Mouse (Mus musculus): ENCODE measurements around the gene Nr1h2. TPM values are rescaled to one million over a fixed set of nuclear protein-coding genes. Genes with fewer than 3 reads are reported as not detected.

Nr1h2 gene
- total RNA-seq (2022), result 100 to 1,000 TPM in 3 of 4 experiments, 10 to 100 TPM in 1; 94.3 to 153 (median 129) TPM

- peak; percentile 96 for DNase-seq
Measured at GRCm38 (mm10) chr7:44553826-44554225, at the start of gene Nr1h2. TSS of gene Nr1h2 (minus strand) at chr7:44553951.

GRCm38 (mm10) chr7:44603186-44603855 is 49.6 kb upstream of the Nr1h2 start:
- no peak for DNase-seq

DNA sequence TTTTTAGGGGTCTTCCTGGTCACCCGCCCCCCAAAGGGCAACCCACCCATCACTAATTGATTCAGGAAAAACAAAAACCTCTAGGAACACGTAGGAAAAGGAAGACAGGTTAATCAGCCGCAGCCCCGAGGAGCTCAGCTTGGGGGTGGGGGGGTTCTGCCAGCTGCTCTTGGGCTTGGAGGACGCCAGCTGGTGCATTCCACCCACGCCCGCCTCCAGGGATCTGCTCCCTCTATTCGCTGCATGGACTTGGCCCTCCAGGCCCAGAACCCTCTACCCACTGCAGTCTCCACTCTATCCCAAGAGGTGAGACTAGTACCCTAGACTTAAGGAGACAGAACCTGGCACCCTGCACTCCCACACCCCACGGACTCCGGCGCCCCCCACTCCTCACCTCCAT is 48.7 kb upstream of the Nr1h2 start:
- DNase-seq, result no peak

GRCm38 (mm10) chr7:44601646-44602045 is 47.9 kb upstream of the Nr1h2 start:
- no peak for DNase-seq

DNA sequence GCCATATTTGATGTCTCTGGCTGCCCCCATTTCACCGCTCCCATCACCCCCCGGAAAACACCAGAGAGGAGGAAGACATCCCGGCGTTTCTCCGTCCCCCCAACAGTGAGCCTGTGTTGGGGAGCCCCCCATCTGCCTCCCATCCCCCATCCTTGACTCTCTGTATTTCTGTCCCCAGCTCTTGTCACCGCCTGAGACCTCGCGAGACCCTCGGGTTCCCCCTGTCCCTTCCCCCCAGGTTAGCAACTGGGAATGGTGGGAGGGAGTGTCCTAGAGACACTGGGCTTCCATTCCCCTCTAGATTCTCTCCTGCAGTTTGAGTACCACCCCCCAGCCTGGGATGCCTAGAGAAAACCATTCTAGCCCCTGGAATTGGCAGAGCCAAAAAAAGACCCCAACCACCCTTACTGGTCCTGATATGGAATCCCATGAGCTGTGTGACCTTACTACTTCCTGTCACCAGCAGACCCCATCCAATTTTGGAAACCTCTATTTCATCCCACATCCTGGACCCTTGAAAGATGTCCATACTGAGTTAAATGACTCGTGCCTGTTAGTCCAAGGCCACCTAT is 47.0 kb upstream of the Nr1h2 start:
- no peak for DNase-seq

DNA sequence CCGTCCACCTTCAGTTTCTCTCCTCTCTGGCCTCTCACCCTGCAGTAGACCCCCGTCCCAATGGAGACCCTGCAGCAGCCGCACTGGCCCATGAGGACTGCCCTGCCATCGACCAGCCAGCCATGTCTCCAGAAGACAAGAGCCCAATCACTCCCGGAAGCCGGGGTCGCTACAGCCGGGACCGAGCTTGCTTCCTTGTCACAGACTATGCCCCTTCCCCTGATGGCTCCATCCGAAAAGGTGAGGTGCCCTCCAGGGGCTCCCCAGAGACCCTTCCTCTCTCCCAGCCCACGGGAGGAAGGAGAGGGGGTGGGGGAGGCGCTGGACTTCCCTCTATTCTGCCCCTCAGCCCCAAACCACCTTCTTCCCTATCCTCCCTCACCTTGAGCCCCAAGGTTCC is 44.6 kb upstream of the Nr1h2 start:
- DNase-seq, result no peak

GRCm38 (mm10) chr7:44597666-44598065 is 43.9 kb upstream of the Nr1h2 start:
- DNase-seq, result no peak

GRCm38 (mm10) chr7:44596996-44597538 is 43.3 kb upstream of the Nr1h2 start:
- no peak for DNase-seq

DNA sequence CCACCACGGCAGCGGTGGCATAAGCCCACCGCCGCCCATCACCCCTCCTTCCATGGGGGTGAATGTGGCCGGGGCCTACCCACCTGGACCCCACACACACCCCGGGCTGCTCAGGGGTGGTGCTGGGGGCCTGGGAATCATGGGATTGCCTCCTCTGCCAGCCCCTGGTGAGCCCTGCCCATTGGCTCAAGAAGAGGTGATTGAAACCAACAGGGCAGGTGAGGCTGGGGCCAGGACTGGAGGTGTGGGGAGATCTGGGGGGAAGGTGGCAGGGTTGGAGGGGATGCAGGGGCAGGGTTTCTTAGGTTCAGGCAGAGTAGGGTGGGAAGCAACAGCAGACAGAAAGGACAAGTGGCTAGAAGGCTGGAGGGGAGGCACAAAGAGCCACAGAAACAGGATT is 42.3 kb upstream of the Nr1h2 start:
- DNase-seq, result no peak

DNA sequence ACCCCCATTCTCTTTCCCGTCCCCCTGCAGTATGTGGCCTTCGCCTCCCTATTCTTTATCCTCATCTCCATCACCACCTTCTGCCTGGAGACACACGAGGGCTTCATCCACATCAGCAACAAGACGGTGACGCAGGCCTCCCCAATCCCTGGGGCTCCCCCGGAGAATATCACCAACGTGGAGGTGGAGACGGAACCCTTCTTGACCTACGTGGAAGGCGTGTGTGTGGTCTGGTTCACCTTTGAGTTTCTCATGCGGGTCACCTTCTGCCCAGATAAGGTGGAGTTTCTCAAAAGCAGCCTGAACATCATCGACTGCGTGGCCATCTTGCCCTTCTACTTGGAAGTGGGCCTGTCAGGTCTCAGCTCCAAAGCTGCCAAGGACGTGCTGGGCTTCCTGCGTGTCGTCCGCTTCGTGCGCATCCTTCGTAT is 41.4 kb upstream of the Nr1h2 start:
- DNase-seq, result no peak

DNA sequence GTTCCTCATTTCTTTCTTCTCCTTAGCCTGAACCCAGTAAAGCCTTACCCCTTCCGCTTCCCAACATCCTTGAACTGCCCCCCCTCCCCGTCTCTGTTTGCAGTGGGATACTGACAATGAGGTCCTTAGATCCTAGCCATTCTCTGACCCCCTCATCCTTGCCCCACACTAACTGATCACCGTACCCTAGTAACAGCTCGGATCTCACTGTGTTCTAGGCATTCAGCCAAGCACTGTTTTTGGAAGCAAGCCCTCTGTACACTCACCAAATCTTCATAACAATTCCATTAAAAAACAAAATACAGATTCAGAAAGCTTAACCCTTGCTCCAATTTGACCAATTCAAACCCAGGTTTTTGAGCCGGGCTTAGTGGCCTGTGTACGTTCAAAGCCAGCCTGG is 40.5 kb upstream of the Nr1h2 start:
- DNase-seq, result no peak

- peak; percentile 56 for DNase-seq
Measured at GRCm38 (mm10) chr7:44593775-44594174, 40.0 kb upstream of the Nr1h2 start.

DNA sequence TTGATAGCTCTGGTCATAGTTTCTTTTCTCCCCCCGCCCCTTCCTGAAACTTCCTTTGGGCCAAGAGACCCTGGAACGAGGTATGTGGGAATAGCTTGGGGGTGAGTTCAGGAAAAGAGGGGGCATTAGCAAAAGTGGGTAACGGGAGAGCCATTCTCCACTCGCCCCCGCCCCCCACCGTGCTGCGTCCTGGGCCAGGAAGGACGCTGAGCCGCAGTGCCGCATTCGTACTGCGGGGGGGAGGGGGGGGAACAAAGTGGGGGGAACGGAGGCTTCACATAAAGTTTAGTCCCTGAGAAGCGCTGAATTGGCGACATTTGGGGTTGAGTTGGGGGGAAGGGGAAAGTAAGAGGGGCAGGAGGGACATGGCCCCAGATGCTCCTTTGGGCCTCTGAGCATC is 39.3 kb upstream of the Nr1h2 start:
- no peak for DNase-seq

- DNase-seq, result no peak
Measured at GRCm38 (mm10) chr7:44591348-44592116, 37.8 kb upstream of the Nr1h2 start.

DNA sequence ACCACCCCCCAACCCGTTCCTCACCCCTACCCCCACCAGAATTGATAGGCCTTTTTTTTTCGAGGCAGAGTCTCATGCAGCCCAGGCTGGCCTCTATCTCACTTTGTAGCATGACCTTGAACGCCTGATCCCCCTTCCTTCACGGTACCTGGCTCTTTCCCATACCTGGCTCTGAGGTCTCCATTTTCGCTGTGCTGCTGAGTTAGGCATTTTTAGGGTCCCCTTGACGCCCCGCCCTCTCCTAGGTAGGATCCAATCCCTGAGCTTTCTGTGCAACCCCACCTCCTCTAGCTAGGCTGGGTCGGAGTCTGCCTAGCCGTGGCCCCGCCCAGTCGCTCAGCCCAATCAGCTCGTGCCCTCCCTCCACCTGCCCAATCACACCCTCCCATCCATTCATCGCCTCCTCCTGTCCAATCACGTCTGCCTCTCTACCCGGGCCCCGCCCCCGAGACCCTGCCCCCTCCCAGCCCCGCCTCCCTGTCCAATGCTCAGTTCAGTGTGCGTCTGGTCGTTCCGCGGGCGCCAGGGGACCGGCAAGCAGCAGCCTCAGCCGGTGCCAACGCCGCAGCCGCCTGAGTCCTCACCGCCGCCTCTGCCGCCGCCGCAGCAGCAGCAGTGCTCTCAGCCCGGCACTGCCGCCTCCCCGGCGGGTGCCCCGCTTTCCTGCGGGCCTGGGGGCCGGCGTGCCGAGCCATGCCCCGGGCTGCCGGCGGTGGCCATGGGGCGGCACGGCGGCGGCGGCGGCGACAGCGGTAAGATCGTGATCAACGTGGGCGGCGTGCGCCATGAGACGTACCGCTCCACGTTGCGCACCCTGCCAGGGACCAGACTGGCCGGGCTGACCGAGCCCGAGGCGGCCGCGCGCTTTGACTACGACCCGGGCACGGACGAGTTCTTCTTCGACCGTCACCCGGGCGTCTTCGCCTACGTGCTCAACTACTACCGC is 36.9 kb upstream of the Nr1h2 start, which contains the start of gene Kcnc3:
Gene Kcnc3 (plus strand): TSS at position 263 of the 946 bp plus-strand sequence.
- peak; percentile 88 for DNase-seq

- DNase-seq, result no peak
Measured at GRCm38 (mm10) chr7:44589946-44590345, 36.2 kb upstream of the Nr1h2 start.

DNA sequence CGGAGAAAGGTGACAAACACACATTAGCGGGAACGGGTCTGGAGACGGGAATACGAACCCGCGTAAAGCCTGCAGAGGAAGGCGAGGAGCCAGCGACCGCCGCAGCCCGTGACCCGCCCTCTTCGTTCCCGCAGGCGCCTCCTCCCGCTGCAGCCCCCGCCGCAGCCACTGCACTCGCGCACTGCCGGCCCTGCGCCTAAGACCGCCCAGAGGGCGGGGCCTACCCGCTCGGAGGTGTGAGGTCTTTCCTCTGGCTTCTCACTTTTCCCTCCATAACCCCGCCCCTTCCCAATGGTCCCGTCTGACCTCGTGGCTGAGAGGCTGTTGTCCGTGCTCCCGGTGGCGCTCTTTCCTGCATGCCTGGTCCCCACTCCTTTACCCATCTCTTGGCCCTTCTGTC is 35.4 kb upstream of the Nr1h2 start:
- DNase-seq, result peak; percentile 62

DNA sequence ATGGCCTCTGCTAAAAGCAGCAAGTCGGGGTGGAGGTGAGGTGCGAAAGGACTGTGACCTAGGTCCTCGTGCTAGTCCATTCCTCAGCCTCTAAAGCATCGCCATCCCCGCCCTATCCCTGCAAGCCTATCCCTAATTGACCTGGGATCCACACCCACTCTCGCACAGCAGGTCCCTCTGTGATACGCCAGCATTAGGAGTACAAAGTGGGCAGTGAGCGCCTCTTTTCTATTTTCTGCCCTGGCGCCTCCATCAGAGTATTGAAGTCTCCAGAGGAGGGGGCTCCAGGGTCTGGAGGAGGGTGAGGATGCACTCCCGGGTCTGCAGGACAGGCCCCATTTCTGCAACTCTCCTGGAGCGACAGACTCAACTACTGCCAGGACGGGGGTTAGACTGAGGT is 34.6 kb upstream of the Nr1h2 start:
- DNase-seq, result no peak

DNA sequence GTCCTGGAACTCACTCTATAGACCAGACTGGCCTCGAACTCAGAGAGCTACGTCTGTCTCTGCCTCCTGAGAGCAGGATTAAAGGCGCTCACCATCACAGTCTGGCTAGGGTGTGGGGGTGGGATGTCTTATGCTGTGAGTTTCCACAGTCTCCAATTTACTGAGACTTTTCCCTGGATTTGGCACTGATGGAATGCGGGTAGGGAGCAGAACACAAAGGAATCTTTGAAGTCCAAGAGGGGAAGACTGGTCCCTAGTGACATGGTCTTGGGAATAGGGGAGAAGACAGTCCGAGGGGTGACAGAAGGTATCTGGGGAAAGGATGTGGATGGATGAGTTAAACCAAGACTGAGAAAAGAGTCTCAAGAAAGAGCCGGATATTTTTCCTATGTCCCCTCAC is 33.9 kb upstream of the Nr1h2 start:
- no peak for DNase-seq

GRCm38 (mm10) chr7:44586930-44587329 is 33.2 kb upstream of the Nr1h2 start:
- no peak for DNase-seq

DNA sequence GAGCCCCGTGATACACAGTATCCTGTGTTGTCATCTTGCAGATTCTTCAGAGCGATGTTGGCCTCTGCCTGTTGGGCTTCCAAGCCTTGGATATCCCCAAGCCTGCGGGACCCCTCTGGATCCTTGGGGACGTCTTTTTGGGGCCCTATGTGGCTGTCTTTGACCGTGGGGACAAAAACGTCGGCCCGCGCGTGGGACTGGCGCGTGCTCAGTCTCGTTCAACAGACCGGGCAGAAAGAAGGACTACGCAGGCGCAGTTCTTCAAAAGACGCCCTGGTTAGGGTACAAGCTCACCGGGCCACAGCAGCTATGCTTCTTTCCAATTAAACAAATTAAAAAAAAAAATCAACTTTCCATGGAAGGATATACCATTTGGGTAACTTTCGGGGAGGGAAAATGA is 32.8 kb upstream of the Nr1h2 start:
- DNase-seq, result no peak

GRCm38 (mm10) chr7:44585606-44586005 is 31.9 kb upstream of the Nr1h2 start:
- no peak for DNase-seq

All from adrenal gland, adult 8-10 months (tissue).